14 mouse cellular contexts compared by ENCODE assay signal in the genomic region with DNA sequence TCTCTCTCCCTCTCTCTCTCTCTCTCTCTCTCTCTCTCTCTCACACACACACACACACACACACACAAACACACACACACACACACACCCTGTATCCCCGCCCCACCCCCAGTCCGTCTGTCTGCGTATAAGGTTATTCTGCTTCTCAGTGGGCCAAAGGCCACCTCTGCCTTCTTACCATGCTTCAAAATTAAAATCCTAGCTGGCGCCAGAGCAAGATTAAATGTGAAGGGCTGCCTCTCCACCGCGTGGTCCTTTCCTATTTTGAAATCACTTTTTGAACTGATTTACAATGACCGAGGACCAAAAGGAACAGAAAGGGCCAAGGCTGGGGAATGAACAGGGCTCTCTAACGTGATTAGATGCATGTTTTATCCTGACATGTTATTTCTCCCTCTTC. TPM values are rescaled to one million over a fixed set of nuclear protein-coding genes. Genes with fewer than 3 reads are reported as not detected.
"Had no signal": no experiment of that assay in that cellular context is flagged by ENCODE, and none has a peak within 500 bp of the region (broad histone marks: within the 10 kb centered on the region; RNA-seq: fewer than 3 reads in every experiment).

No protein-coding gene starts in this region.

- H3K9ac ChIP-seq: hindbrain, embryonic 15.5 days; liver, embryonic 12.5 days had no signal

- H3K36me3 ChIP-seq: heart, embryonic 13.5 days; heart, embryonic 15.5 days; hindbrain, embryonic 13.5 days; hindbrain, embryonic 15.5 days; limb, embryonic 13.5 days; limb, embryonic 15.5 days; liver, embryonic 12.5 days had no signal

- H3K27ac ChIP-seq: heart, embryonic 13.5 days; heart, embryonic 15.5 days; hindbrain, embryonic 13.5 days; hindbrain, embryonic 15.5 days; hindbrain, postnatal 0 days; kidney, postnatal 0 days; limb, embryonic 13.5 days; limb, embryonic 15.5 days; liver, embryonic 12.5 days had no signal

- H3K9me3 ChIP-seq: heart, embryonic 13.5 days; heart, embryonic 15.5 days; hindbrain, embryonic 13.5 days; hindbrain, embryonic 15.5 days; limb, embryonic 13.5 days; limb, embryonic 15.5 days; liver, embryonic 12.5 days had no signal

RNA-seq across cellular contexts. Expression of a gene that starts 1.8 kb away (rescaled TPM):
- total RNA-seq: hematopoietic stem cell, adult 5-6 weeks; liver, adult 2 months had no signal
- polyA plus RNA-seq: liver, adult 2 months; liver, embryonic 12.5 days had no signal

RNA-seq across cellular contexts. Expression of a gene that starts 32.2 kb away (rescaled TPM):
- total RNA-seq: hematopoietic stem cell, adult 5-6 weeks; hindbrain, postnatal 0 days; left cerebral cortex, adult 18-20 months; left cerebral cortex, postnatal 4 days had no signal
- polyA plus RNA-seq: hindbrain, embryonic 11.5 days; liver, adult 2 months had no signal
